In the genomic region with DNA sequence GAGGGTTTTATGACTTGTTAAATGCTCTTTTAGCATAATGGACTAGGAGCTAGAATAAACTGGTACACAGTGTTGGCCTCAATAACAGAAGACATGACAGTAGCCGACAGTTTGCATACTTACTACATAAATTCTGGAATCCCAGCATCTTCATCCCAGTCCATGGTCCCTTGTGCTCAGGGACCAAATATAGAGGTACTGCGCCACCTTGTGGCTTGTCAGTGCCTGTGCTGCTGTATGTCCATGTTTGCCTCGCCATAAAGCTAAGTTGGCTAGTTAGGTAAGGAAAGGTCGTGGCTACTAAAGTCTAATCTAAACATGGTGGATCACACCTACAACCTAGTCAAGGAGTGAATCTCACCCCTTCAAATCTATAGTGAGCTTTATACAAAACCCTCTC, we compare ENCODE assay signal across 9 mouse cellular contexts. TPM values are rescaled to one million over a fixed set of nuclear protein-coding genes. Genes with fewer than 3 reads are reported as not detected.
DNase-seq lines count a peak whose midpoint lies in the region; ATAC-seq and TF ChIP-seq lines count a peak whose summit lies in the region.
"Had no signal": no experiment of that assay in that cellular context is flagged by ENCODE, and none has a peak within 500 bp of the region (broad histone marks: within the 10 kb centered on the region; RNA-seq: fewer than 3 reads in every experiment).

No protein-coding gene starts in this region.

- H3K4me1 ChIP-seq in forebrain, embryonic 12.5 days: no peaks in the 10 kb centered on the region
- no peaks in the 10 kb centered on the region for H3K4me1 ChIP-seq in midbrain, embryonic 11.5 days (ENCODE audit: control insufficient read depth, insufficient read depth, low read length)
- H3K4me1 ChIP-seq in spleen, adult 2 months (ENCODE audit: control insufficient read depth, insufficient read depth, insufficient read length): peaks cover 18% of the 10 kb centered on the region; the same call in 1 of the 2 replicates
- H3K4me1 ChIP-seq: embryonic facial prominence, embryonic 15.5 days had no signal

- H3K9ac ChIP-seq in forebrain, embryonic 12.5 days: no peak overlapping the region
- no peak overlapping the region for H3K9ac ChIP-seq in midbrain, embryonic 11.5 days (ENCODE audit: low read length)
- H3K9ac ChIP-seq: embryonic facial prominence, embryonic 15.5 days had no signal

- H3K36me3 ChIP-seq in forebrain, embryonic 12.5 days (replicated peaks): peaks cover 23% of the 10 kb centered on the region
- H3K36me3 ChIP-seq in midbrain, embryonic 11.5 days (ENCODE audit: control insufficient read depth, insufficient read depth, low read length): peaks cover 2% of the 10 kb centered on the region; the same call in 1 of the 2 replicates
- peaks cover 9% of the 10 kb centered on the region for H3K36me3 ChIP-seq in spleen, adult 2 months (ENCODE audit: control insufficient read depth, insufficient read depth, low read length)

- no peaks in the 10 kb centered on the region for H3K27me3 ChIP-seq in forebrain, embryonic 12.5 days
- no peaks in the 10 kb centered on the region for H3K27me3 ChIP-seq in midbrain, embryonic 11.5 days (ENCODE audit: control insufficient read depth, insufficient read depth, low read length)
- H3K27me3 ChIP-seq in spleen, adult 2 months (ENCODE audit: control insufficient read depth, insufficient read depth, low read length): no peaks in the 10 kb centered on the region
- H3K27me3 ChIP-seq: embryonic facial prominence, embryonic 15.5 days had no signal

- no peak overlapping the region for H3K4me2 ChIP-seq in forebrain, embryonic 12.5 days
- H3K4me2 ChIP-seq in midbrain, embryonic 11.5 days: no peak overlapping the region
- H3K4me2 ChIP-seq: embryonic facial prominence, embryonic 15.5 days had no signal

- H3K9me3 ChIP-seq in forebrain, embryonic 12.5 days: no peaks in the 10 kb centered on the region
- H3K9me3 ChIP-seq in midbrain, embryonic 11.5 days (ENCODE audit: control insufficient read depth, low read length): no peaks in the 10 kb centered on the region
- H3K9me3 ChIP-seq: embryonic facial prominence, embryonic 15.5 days had no signal

- 26% methylated on average over 4 of the region's 4 CpGs for WGBS in forebrain, embryonic 12.5 days
- 33% methylated on average over 4 of the region's 4 CpGs for WGBS in midbrain, embryonic 11.5 days
- 29% methylated on average over 4 of the region's 4 CpGs for WGBS in spleen, adult 2 months

- peak; percentile 49 for DNase-seq in heart, adult 8-10 months (ENCODE audit: low spot score)
- DNase-seq in heart, postnatal 25 days (ENCODE audit: low spot score): no peak
- peak; percentile 51 for DNase-seq in c-Kit-positive CD71-positive TER-119-positive erythroid progenitor cells, embryonic 14.5 days (ENCODE audit: low spot score)
- peak; percentile 61 for DNase-seq in hindlimb bud, embryonic 11.5 days (ENCODE audit: extremely low spot score, low read depth, low spot score)
- peak; percentile 59 to 63 for DNase-seq in left cerebral cortex, adult 18-20 months (ENCODE audit: low spot score in 2 of 2)
- DNase-seq in midbrain, embryonic 11.5 days (ENCODE audit: low spot score, missing footprints): peak; percentile 92
- DNase-seq in spleen, adult 2 months (ENCODE audit: low read depth in 1 of 2, low spot score in 2 of 2): peak; percentile 40 to 41

- no peak for TF ChIP-seq POLR2A in spleen, adult 2 months (IDR thresholded peaks at IDR 0.05; ENCODE audit: low read depth, low read length)

- intact Hi-C loops in heart, postnatal 25 days (cut with DNase I): loop anchor here (1.0 to 10.0 kb wide), 4 partner anchors 47 to 715 kb away; partner anchors contain the start of gene Il6st

- no peak overlapping the region for H3K4me3 ChIP-seq in forebrain, embryonic 12.5 days (replicated peaks)
- H3K4me3 ChIP-seq in midbrain, embryonic 11.5 days (ENCODE audit: low read depth, low read length): no peak overlapping the region
- no peak overlapping the region for H3K4me3 ChIP-seq in spleen, adult 2 months (ENCODE audit: extremely low read depth, insufficient read depth, insufficient read length)
- H3K4me3 ChIP-seq: embryonic facial prominence, embryonic 15.5 days had no signal

- TF ChIP-seq CTCF in spleen, adult 2 months (IDR thresholded peaks at IDR 0.05; ENCODE audit: extremely low read depth, insufficient read depth, insufficient read length, insufficient replicate concordance): peak; percentile 92; the same call in 1 of the 2 replicates

- no peak overlapping the region for H3K27ac ChIP-seq in forebrain, embryonic 12.5 days
- no peak overlapping the region for H3K27ac ChIP-seq in midbrain, embryonic 11.5 days (ENCODE audit: low read depth, low read length)
- H3K27ac ChIP-seq in spleen, adult 2 months (ENCODE audit: insufficient read depth, low read length): no peak overlapping the region
- H3K27ac ChIP-seq: embryonic facial prominence, embryonic 15.5 days had no signal

- ATAC-seq in forebrain, embryonic 12.5 days (ENCODE audit: low FRiP score): peak; percentile 70; the same call in 1 of the 2 replicates
- peak; percentile 82; the same call in 1 of the 2 replicates for ATAC-seq in midbrain, embryonic 11.5 days (ENCODE audit: low FRiP score)

RNA-seq across cellular contexts. Expression of gene Il6st, which starts 45.6 kb away (rescaled TPM):
- 100 to 1,000 TPM; 217 to 273 (median 230) TPM for total RNA-seq in heart, adult 8-10 months (2022)
- 100 to 1,000 TPM; 181 to 216 TPM for total RNA-seq in heart, postnatal 25 days (2021)
- polyA plus RNA-seq in forebrain, embryonic 12.5 days (2016; fragmentation: Nextera tagmentation; extraction: Ambion mirVana): 30.4 and 31.6 TPM in 2 replicates
- 10 to 100 TPM; 78.5 to 88.1 TPM for total RNA-seq in left cerebral cortex, adult 18-20 months (2021)
- 28.4 and 32.3 TPM in 2 replicates for polyA plus RNA-seq in midbrain, embryonic 11.5 days (2014; fragmentation: Nextera tagmentation; extraction: Ambion mirVana)
- 19.5 and 20.7 TPM in 2 replicates for polyA plus RNA-seq in spleen, adult 2 months (2012; rRNA removed)
